Mouse (Mus musculus): ENCODE measurements around the gene Bcl10.

GRCm38 (mm10) chr3:145916374-145916773 lies 6.2 kb upstream of the Bcl10 start:
- TF ChIP-seq CTCF (IDR thresholded peaks at IDR 0.05; ENCODE audit: low read depth) (no peak), EP300 (optimal IDR thresholded peaks at IDR 0.05) (no peak)
